Mouse (Mus musculus) forebrain, embryonic 12.5 days (tissue): Measurements from ENCODE around the gene Calml3. TPM values are rescaled to one million over a fixed set of nuclear protein-coding genes. Genes with fewer than 3 reads are reported as not detected.

ENCODE experiments used
- ATAC-seq: fragments of 200-750 bp; cut with Nextera tagmentation; 2 replicates; pipeline ENCODE4 v1.8.0; 2017; ENCODE audit warnings: moderate TSS enrichment; ENCODE audit not compliant: low FRiP score
- H3K27ac ChIP-seq: fragments of 300-500 bp; sonication (generic); 2 replicates; pipeline ENCODE4 v1.5.1; 2016; ENCODE audit warnings: mild to moderate bottlenecking
- H3K27me3 ChIP-seq: fragments of 300-500 bp; sonication (generic); 2 replicates; pipeline ENCODE4 v1.6.1; 2016; ENCODE audit warnings: mild to moderate bottlenecking
- H3K36me3 ChIP-seq: fragments of 300-500 bp; sonication (generic); replicated peaks from 2 replicates; pipeline ENCODE4 v1.6.1; 2016; ENCODE audit warnings: mild to moderate bottlenecking
- H3K4me1 ChIP-seq: fragments of 300-500 bp; sonication (generic); 2 replicates; pipeline ENCODE4 v1.6.1; 2016
- H3K4me2 ChIP-seq: fragments of 300-500 bp; sonication (generic); 2 replicates; pipeline ENCODE4 v1.6.1; 2016; ENCODE audit warnings: mild to moderate bottlenecking, moderate library complexity
- H3K4me3 ChIP-seq: fragments of 300-500 bp; sonication (generic); replicated peaks from 2 replicates; pipeline ENCODE4 v1.5.1; 2016; ENCODE audit warnings: mild to moderate bottlenecking
- H3K9ac ChIP-seq: fragments of 300-500 bp; sonication (generic); 2 replicates; pipeline ENCODE4 v1.6.1; 2016; ENCODE audit warnings: mild to moderate bottlenecking
- H3K9me3 ChIP-seq: fragments of 300-500 bp; sonication (generic); 2 replicates; pipeline ENCODE4 v1.6.1; 2016
- WGBS: fragments of 180-500 bp; shearing (Covaris S2); methylation state at CpG from one replicate; pipeline ENCODE4 v1.1.7; 2016; 5-methylcytosine and 5-hydroxymethylcytosine counted together
- polyA plus RNA-seq: library from polyadenylated mRNA; unstranded; fragments of >200 nt; fragmentation: Nextera tagmentation; extraction: Ambion mirVana; gene quantifications from 2 replicates; pipeline ENCODE4 v1.2.1, GENCODE M21; 2016

Gene Calml3
- polyA plus RNA-seq, 1 experiment from 2014 or later: not detected

DNA sequence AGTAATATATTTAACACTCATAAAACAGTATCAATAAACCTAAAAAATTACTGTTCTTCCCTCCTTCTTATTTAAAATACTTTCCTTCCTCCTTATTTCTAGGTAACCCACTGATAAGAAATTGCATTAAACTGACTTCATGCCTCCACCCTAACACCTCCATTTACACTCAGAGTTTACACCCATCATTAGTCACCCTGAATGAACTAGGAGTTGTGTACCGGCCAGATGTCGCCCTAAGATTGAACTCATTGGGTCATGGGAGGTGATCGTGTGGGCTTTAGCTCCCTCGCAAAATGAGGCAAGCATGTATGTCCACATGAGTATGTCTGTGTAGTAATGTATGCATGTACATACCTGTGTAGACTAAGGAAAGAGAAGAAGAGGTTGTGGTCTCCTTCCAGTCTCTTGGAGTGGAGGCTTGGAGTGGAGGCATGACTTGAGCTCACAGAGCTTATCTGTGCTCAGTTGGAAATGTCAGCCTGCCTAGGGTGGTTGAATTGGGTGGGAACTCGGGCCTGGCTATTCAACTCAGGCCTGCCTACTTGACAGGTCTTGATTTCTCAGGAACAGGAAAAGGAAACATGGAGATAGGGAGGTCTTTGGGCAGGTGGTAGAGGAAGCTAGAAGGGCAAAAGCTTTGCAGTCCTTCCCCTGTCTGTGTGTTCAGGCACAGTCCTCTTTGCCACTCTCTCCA, 26.8 kb downstream of the Calml3 start:
- Histone ChIP-seq H3K27me3 (no peaks in the 10 kb centered on the region), H3K4me1 (no peaks in the 10 kb centered on the region), H3K4me2 (no peak overlapping the region), H3K4me3 (no peak overlapping the region), H3K9me3 (no peaks in the 10 kb centered on the region), H3K9ac (no peak overlapping the region), H3K27ac (no peak overlapping the region), H3K36me3 (no peaks in the 10 kb centered on the region)
- 92% methylated on average over 5 of the region's 5 CpGs for WGBS
- no peak for ATAC-seq

DNA sequence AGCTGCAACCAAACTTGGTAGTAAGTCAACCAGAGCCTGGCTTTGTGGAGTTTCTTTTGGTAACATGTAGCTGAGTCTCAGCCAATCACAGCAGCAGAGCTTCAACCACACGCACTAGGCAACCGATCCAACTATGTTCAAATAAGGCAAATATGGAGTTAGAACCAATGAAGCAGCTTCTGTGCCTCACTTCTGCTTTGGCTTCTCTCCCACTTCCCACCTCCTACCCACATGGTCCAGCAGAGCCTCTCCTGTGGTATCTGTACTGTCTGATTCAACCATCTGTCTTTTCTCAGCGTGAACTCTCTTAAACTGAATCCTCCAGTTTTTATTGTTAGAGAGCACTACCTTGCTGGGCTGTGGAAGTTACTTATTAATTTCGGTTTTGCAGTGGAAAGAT, 27.7 kb downstream of the Calml3 start:
- H3K9me3 ChIP-seq: no peaks in the 10 kb centered on the region
- no peak overlapping the region for H3K9ac ChIP-seq
- no peaks in the 10 kb centered on the region for H3K27me3 ChIP-seq
- WGBS: 95% methylated on average over 4 of the region's 4 CpGs
- no peak for ATAC-seq
- no peak overlapping the region for H3K4me2 ChIP-seq
- H3K4me1 ChIP-seq: no peaks in the 10 kb centered on the region
- H3K4me3 ChIP-seq: no peak overlapping the region
- H3K36me3 ChIP-seq: no peaks in the 10 kb centered on the region
- no peak overlapping the region for H3K27ac ChIP-seq

GRCm38 (mm10) chr13:3774991-3775390, 29.1 kb downstream of the Calml3 start:
- H3K36me3 ChIP-seq: no peaks in the 10 kb centered on the region
- no peak overlapping the region for H3K4me2 ChIP-seq
- no peaks in the 10 kb centered on the region for H3K4me1 ChIP-seq
- no peak for ATAC-seq
- H3K27me3 ChIP-seq: no peaks in the 10 kb centered on the region
- H3K9ac ChIP-seq: no peak overlapping the region
- WGBS: 81% methylated on average over 4 of the region's 4 CpGs
- no peak overlapping the region for H3K4me3 ChIP-seq
- H3K27ac ChIP-seq: no peak overlapping the region
- no peaks in the 10 kb centered on the region for H3K9me3 ChIP-seq

- 78% methylated on average over 3 of the region's 3 CpGs for WGBS
Observed at GRCm38 (mm10) chr13:3774280-3774679, 29.8 kb downstream of the Calml3 start.

GRCm38 (mm10) chr13:3773149-3773688, 30.9 kb downstream of the Calml3 start:
- no peak for ATAC-seq
- WGBS: 93% methylated on average over 2 of the region's 2 CpGs
- no peaks in the 10 kb centered on the region for H3K4me1 ChIP-seq

More at GRCm38 (mm10) chr13:3774280-3774679, 29.8 kb downstream of the Calml3 start:
- Histone ChIP-seq H3K9ac (no peak overlapping the region), H3K4me3 (no peak overlapping the region), H3K4me2 (no peak overlapping the region), H3K4me1 (no peaks in the 10 kb centered on the region), H3K9me3 (no peaks in the 10 kb centered on the region), H3K27ac (no peak overlapping the region), H3K36me3 (no peaks in the 10 kb centered on the region), H3K27me3 (no peaks in the 10 kb centered on the region)
- no peak for ATAC-seq

DNA sequence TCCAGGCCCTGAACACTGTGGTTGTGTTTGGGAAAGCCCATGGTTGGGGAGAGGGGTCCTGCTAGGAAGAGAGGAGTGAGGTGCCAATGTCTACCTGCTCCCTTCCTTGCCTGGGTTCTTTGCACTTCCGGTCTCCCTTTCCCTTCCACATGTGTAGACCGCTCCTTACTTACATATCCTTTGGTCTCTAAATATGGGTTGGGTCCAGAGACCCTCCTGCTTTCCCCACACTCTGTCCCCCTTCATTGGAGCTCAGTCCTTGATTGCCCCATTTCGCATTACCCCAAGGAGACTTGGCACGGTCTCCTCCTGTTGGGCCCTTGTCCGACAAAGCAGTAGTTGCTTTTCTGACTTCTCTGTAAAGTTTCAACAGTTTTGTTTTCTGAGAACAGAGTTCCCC, 32.9 kb downstream of the Calml3 start:
- H3K27me3 ChIP-seq: no peaks in the 10 kb centered on the region
- no peak overlapping the region for H3K9ac ChIP-seq
- no peaks in the 10 kb centered on the region for H3K4me1 ChIP-seq
- no peak overlapping the region for H3K27ac ChIP-seq
- H3K4me3 ChIP-seq: no peak overlapping the region
- no peaks in the 10 kb centered on the region for H3K36me3 ChIP-seq
- H3K9me3 ChIP-seq: no peaks in the 10 kb centered on the region
- 93% methylated on average over 5 of the region's 5 CpGs for WGBS
- no peak for ATAC-seq
- no peak overlapping the region for H3K4me2 ChIP-seq

More at GRCm38 (mm10) chr13:3773149-3773688, 30.9 kb downstream of the Calml3 start:
- Histone ChIP-seq H3K27ac (no peak overlapping the region), H3K9ac (no peak overlapping the region), H3K4me2 (no peak overlapping the region), H3K27me3 (no peaks in the 10 kb centered on the region), H3K9me3 (no peaks in the 10 kb centered on the region), H3K36me3 (no peaks in the 10 kb centered on the region), H3K4me3 (no peak overlapping the region)

GRCm38 (mm10) chr13:3770170-3771024, 33.7 kb downstream of the Calml3 start:
- Histone ChIP-seq H3K36me3 (no peaks in the 10 kb centered on the region), H3K9ac (no peak overlapping the region), H3K4me1 (no peaks in the 10 kb centered on the region), H3K4me3 (no peak overlapping the region), H3K9me3 (no peaks in the 10 kb centered on the region), H3K27me3 (no peaks in the 10 kb centered on the region), H3K4me2 (no peak overlapping the region), H3K27ac (no peak overlapping the region)
- 84% methylated on average over 11 of the region's 11 CpGs for WGBS
- ATAC-seq: no peak

- H3K9me3 ChIP-seq: no peaks in the 10 kb centered on the region
- no peak overlapping the region for H3K4me3 ChIP-seq
- H3K4me2 ChIP-seq: no peak overlapping the region
- H3K4me1 ChIP-seq: no peaks in the 10 kb centered on the region
- no peak overlapping the region for H3K9ac ChIP-seq
- no peak for ATAC-seq
- no peak overlapping the region for H3K27ac ChIP-seq
- H3K36me3 ChIP-seq: no peaks in the 10 kb centered on the region
- no peaks in the 10 kb centered on the region for H3K27me3 ChIP-seq
- WGBS: 87% methylated on average over 3 of the region's 3 CpGs
Observed at GRCm38 (mm10) chr13:3769531-3769930, 34.6 kb downstream of the Calml3 start.

DNA sequence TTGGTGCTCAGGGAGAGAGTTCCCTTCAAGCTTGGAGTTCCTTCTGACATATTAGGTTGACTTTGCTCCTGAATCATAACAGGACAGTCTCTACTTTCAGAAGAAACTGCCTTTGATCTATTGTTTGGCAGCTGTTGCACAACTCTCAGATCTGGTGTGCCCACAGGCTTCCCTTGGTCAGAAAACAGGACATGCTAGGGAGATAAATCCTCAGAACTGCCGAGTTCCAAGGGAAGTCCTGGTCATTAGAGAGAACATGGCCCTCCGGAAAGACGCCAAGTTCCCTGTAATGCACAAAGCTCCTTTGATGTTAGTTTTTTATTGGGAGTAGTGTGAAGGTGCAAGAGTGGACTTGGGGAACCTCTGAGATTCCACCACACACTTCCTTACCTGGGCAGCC, 35.5 kb downstream of the Calml3 start:
- no peaks in the 10 kb centered on the region for H3K36me3 ChIP-seq
- no peaks in the 10 kb centered on the region for H3K27me3 ChIP-seq
- no peaks in the 10 kb centered on the region for H3K9me3 ChIP-seq
- ATAC-seq: no peak
- H3K9ac ChIP-seq: no peak overlapping the region
- no peak overlapping the region for H3K4me2 ChIP-seq
- H3K27ac ChIP-seq: no peak overlapping the region
- WGBS: 81% methylated on average over 3 of the region's 3 CpGs
- H3K4me3 ChIP-seq: no peak overlapping the region
- H3K4me1 ChIP-seq: no peaks in the 10 kb centered on the region

DNA sequence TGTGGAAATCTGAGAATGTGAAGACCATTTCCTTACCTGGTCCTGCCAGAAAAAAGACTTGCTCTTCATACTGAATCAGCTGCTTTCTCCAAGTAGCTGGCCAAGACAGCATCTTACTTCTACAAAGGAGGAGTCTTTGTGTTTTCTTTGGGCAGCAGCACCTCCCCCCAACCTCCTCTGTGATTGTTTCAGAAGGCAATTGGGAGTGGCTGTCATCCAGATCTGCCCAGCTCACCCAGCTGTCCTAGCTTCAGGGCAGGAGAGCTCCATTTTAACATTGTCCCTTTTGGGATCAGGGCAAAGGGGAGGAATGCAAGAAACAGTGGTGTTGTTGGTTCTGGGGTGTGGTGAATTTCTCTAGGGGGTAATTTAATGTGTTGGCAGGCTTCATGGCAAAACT, 37.0 kb downstream of the Calml3 start:
- no peak for ATAC-seq
- Histone ChIP-seq H3K9ac (no peak overlapping the region), H3K27ac (no peak overlapping the region), H3K9me3 (no peaks in the 10 kb centered on the region), H3K4me1 (no peaks in the 10 kb centered on the region), H3K4me3 (no peak overlapping the region), H3K4me2 (no peak overlapping the region), H3K27me3 (no peaks in the 10 kb centered on the region), H3K36me3 (no peaks in the 10 kb centered on the region)

GRCm38 (mm10) chr13:3765781-3766180, 38.3 kb downstream of the Calml3 start:
- no peak for ATAC-seq
- WGBS: 96% methylated on average over 4 of the region's 4 CpGs
- H3K27me3 ChIP-seq: no peaks in the 10 kb centered on the region
- H3K4me2 ChIP-seq: no peak overlapping the region
- no peak overlapping the region for H3K9ac ChIP-seq
- no peaks in the 10 kb centered on the region for H3K36me3 ChIP-seq
- no peak overlapping the region for H3K4me3 ChIP-seq
- no peaks in the 10 kb centered on the region for H3K9me3 ChIP-seq
- H3K27ac ChIP-seq: no peak overlapping the region
- H3K4me1 ChIP-seq: no peaks in the 10 kb centered on the region

DNA sequence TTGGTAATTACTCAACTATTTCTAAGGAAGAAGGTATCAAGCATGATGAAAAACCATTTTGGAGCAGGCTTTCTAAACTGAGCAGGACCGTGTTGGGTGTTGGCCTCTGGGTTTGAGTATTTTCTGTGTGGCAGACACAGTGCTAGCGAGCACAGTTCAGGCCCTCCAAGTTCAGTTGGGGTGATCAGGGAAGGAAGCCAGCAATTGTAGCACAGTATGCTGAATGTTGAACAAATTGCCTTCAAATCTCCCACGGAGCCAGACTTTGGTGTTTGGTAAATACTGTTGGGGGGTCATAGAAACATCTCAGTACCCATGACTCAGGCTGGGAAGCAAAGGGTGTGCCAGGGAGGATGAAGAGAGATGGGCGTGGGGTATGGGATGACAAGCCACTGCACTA, 43.0 kb downstream of the Calml3 start:
- no peak overlapping the region for H3K4me2 ChIP-seq
- no peaks in the 10 kb centered on the region for H3K27me3 ChIP-seq
- H3K9me3 ChIP-seq: no peaks in the 10 kb centered on the region
- no peak overlapping the region for H3K9ac ChIP-seq
- H3K4me1 ChIP-seq: no peaks in the 10 kb centered on the region
- ATAC-seq: no peak
- no peaks in the 10 kb centered on the region for H3K36me3 ChIP-seq
- no peak overlapping the region for H3K27ac ChIP-seq
- WGBS: 81% methylated on average over 4 of the region's 4 CpGs
- H3K4me3 ChIP-seq: no peak overlapping the region
